Mouse (Mus musculus) embryonic fibroblast, embryonic 13.5 days (primary cell): ENCODE results near the gene Qrfpr.

Experiments
- CTCF ChIP-seq: IDR thresholded peaks from 2 replicates; pipeline ENCODE4 v1.5.1; 2011; ENCODE audit warnings: mild to moderate bottlenecking, control low read depth, low read length, moderate library complexity, borderline replicate concordance; ENCODE audit not compliant: insufficient read depth
- POLR2A ChIP-seq: IDR thresholded peaks from 2 replicates; pipeline ENCODE4 v1.6.1; 2011; ENCODE audit warnings: low read depth, mild to moderate bottlenecking, control low read depth, low read length, moderate library complexity

- TF ChIP-seq POLR2A, result no peak
- no peak for TF ChIP-seq CTCF
Observed at GRCm38 (mm10) chr3:36229941-36230340, 7.8 kb upstream of the Qrfpr start.
